Mouse (Mus musculus) E14TG2a.4 (cell line): ENCODE measurements around the gene Dnase2b.

Source experiments
- CTCF ChIP-seq: conservative IDR thresholded peaks from 2 replicates; pipeline ENCODE4 v1.5.1; 2014; ENCODE audit warnings: low read length
- NANOG ChIP-seq: IDR thresholded peaks from 2 replicates; pipeline ENCODE4 v1.6.1; 2014; ENCODE audit warnings: borderline replicate concordance, low read length, mixed read lengths
- POU5F1 ChIP-seq: IDR thresholded peaks from 2 replicates; pipeline ENCODE4 v1.6.1; 2014; ENCODE audit warnings: low read length, borderline replicate concordance

DNA sequence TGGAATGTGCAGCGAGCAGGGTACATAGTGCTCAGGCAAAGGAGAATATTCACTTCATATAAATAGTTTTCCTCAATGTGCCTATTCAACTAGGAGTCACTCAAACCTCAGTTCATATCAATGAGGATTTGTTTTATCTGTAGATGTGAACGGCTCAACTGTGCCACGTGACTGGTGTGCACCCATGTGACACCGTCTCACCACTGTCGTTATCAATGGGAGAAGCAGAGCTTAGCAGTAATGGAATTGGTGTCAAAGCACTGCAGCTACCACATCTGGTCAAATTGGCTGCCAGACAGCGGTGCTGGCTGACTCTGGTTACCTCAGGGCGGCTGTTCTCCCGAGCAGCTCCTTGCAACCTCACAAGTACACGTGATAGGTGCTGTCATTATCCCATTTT is 10.7 kb downstream of the Dnase2b start:
- TF ChIP-seq CTCF (no peak), NANOG (no peak), POU5F1 (no peak)
